Mouse (Mus musculus): ENCODE results near the gene Mal. TPM values are rescaled to one million over a fixed set of nuclear protein-coding genes. Genes with fewer than 3 reads are reported as not detected.

Gene Mal
- not detected in 2 replicates for polyA plus RNA-seq (2012)

DNA sequence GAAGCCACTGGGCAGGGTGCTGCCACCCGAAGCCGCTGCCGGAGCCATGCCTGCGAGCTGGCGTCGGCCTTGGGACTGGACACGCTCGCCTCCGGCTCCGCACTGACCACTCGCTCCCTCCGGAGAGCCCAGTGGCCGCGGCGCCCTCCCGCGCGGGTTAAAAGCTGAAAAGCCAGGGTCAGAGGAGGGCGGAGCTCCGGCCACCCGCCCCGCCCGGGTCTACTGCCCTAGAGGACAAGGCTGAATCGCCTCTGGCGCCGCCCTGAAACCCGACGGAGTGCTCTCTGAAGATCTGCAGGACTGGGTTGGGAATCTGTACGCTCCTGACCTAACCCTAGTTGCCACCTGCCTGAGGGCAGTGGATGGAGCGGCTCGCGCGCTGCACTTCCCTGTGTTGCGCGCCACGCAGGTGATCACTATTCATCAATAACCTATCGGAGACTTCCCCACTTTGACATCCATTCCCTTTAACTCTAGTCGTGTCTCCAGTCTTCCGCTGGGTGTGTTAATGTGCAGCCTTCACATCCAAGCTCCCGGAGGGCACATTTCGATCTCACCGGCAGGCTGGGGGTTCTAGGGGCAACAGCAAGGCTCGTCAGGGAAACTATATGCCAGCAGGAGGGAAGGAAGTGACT, at the start of gene Mal:
Mal (minus strand) TSS at position 610 of the 635 bp plus-strand sequence.

DNA sequence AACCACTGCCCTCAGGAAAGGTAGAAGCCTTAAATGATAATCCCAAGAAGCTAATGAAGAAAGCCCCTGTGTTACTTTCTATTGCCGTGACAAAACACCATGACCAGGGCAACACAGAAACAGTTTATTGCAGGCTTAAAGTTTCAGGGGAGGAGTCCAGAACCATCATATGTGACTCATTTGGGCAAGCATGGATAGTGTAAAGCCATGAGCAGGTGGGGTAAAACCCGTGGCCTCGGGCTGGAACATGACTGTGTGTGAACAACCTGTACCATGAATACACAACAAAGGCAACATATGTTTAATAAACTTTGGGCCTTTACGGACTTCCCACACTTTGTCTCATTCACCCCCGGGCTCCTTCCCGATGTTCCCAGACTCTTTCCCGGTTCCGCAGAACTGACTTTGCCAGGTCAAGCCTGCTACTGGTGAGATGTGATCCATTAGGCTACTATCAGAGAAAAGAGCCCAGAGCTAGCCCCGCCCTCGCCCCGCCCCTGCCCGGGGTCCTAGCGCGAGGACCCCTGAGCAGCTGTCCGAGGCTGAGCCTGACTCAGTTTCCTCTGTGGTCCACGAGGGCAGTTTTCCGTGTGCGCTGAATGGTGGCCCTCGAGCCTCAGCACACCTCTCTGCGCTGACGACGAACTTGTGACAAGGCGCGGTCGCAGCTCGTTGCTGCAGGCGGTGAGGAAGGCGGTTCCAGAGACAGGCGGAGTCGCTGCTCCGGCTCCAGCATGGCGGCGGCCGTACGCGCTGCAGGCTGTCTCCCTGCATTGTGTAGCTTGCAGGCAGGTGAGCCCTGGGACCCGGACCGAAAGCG, 69.6 kb downstream of the Mal start, which contains the start of the genes Zfp661 and Mrps5:
Zfp661 (minus strand) TSS at position 401 of the 820 bp plus-strand sequence.
Mrps5 (plus strand) TSS at position 529 of the 820 bp plus-strand sequence.

Other genes starting within 250 kb of the Mal start
- gene Gpat2, start 231.5 kb downstream of the Mal start, polyA plus RNA-seq (2012) = 0.06 TPM in 1 of 2 replicates, not detected in the other
- 18.8 and 29.7 TPM in 2 replicates for gene Fahd2a, start 212.1 kb downstream of the Mal start, polyA plus RNA-seq (2012)
- 16.2 and 26.9 TPM in 2 replicates for gene Kcnip3, start 134.6 kb downstream of the Mal start, polyA plus RNA-seq (2012)
- 0.14 TPM in 1 of 2 replicates, not detected in the other for gene Prom2, start 115.2 kb downstream of the Mal start, polyA plus RNA-seq (2012)
- gene Zfp661, start 69.6 kb downstream of the Mal start, polyA plus RNA-seq (2012) = 0.17 and 0.24 TPM in 2 replicates
- gene Mrps5, start 69.5 kb downstream of the Mal start, polyA plus RNA-seq (2012) = 165 and 196 TPM in 2 replicates
- gene Mall, start 73.2 kb upstream of the Mal start, polyA plus RNA-seq (2012) = not detected in 2 replicates
- 4.1 and 7.1 TPM in 2 replicates for gene Nphp1, start 132.2 kb upstream of the Mal start, polyA plus RNA-seq (2012)
- gene Mtln, start 135.8 kb upstream of the Mal start, polyA plus RNA-seq (2012) = 69.8 and 79.8 TPM in 2 replicates
- 4.1 and 4.9 TPM in 2 replicates for gene Bub1, start 175.2 kb upstream of the Mal start, polyA plus RNA-seq (2012)
- 0.14 TPM in 1 of 2 replicates, not detected in the other for gene Acoxl, start 182.2 kb upstream of the Mal start, polyA plus RNA-seq (2012)